ENCODE assay signal across 10 mouse cellular contexts in the genomic region with DNA sequence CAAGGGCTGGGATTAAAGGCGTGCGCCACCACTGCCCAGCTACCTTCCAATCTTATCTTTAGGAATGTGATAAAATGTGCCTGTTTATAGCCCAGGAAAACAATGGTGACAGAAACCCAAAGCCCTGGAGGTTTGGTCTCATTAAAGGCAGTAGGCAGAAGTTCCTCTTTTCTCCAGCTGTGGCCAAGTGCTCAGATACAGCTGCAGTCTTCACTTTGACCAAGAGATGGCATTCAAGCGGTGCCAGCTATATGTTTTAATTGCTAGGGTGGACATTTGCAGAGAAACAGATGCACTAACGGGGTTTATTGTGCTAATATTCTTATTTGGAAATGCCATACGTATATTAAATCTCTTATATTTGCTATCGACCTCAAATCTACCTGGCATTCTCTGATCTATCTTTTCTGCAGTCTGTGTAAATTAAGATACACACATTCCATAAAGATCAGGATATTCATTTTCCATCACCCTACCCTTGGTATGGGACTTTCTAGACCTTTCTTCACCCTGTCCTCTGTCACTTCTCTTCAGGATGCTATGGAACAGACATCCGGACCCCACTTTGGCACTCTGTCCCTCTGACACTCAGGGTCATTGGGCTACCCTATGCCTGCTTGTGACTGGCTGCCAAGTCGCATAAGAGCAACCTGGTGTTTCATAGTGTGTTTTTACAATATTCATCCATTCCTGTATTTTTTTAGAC. TPM values are rescaled to one million over a fixed set of nuclear protein-coding genes. Genes with fewer than 3 reads are reported as not detected.
A peak's percentile ranks its signal among the peaks of the same experiment; 100 is the strongest.
DNase-seq lines count a peak whose midpoint lies in the region; ATAC-seq lines count a peak whose summit lies in the region.
"Had no signal": no experiment of that assay in that cellular context is flagged by ENCODE, and none has a peak within 500 bp of the region (broad histone marks: within the 10 kb centered on the region; RNA-seq: fewer than 3 reads in every experiment).

No protein-coding gene starts in this region.

- intact Hi-C loops in heart, postnatal 14 days (cut with DNase I), result no loop called here

- ATAC-seq in erythroid progenitor cell, adult 5-6 weeks (replicated peaks; ENCODE audit: low FRiP score, poor library complexity, severe bottlenecking), result peak; percentile 91

- DNase-seq in kidney, postnatal 10 days, result peak; percentile 6
- DNase-seq in kidney, adult 8-10 months, result no peak
- DNase-seq in NIH3T3 (ENCODE audit: low read depth), result peak; percentile 29
- DNase-seq in retina, embryonic 14.5 days (ENCODE audit: low spot score), result peak; percentile 37
- no peak for DNase-seq in cerebellum, adult 11 months
- DNase-seq in heart, postnatal 14 days, result no peak
- DNase-seq in cerebellum, postnatal 14 days, result no peak

RNA-seq across cellular contexts. Expression of a gene that starts 11.6 kb away (rescaled TPM):
- 23.4 and 65.0 TPM in 2 replicates for total RNA-seq in erythroid progenitor cell, adult 5-6 weeks (2015; ENCODE audit: low replicate concordance)
- total RNA-seq in erythroid progenitor cell, adult 5-6 weeks (2017; ENCODE audit: low replicate concordance), result 35.6 and 40.6 TPM in 2 replicates
- 1 to 10 TPM in 1 of 2 experiments, under 1 TPM in 1; 0.71 to 1.7 TPM for total RNA-seq in heart, postnatal 14 days (2021)
- total RNA-seq: gastrocnemius, adult 8-10 months had no signal

RNA-seq across cellular contexts. Expression of a gene that starts 42.1 kb away (rescaled TPM):
- total RNA-seq in erythroid progenitor cell, adult 5-6 weeks (2015; ENCODE audit: low replicate concordance), result 3.4 TPM in 1 of 2 replicates, not detected in the other
- 1.8 TPM in 1 of 2 replicates, not detected in the other for total RNA-seq in erythroid progenitor cell, adult 5-6 weeks (2017; ENCODE audit: low replicate concordance)
- total RNA-seq in heart, postnatal 14 days (2021), result not detected
- total RNA-seq: gastrocnemius, adult 8-10 months; layer of hippocampus, postnatal 14 days had no signal

RNA-seq across cellular contexts. Expression of a gene that starts 45.0 kb away (rescaled TPM):
- total RNA-seq in erythroid progenitor cell, adult 5-6 weeks (2015; ENCODE audit: low replicate concordance), result 27.0 and 72.5 TPM in 2 replicates
- total RNA-seq in erythroid progenitor cell, adult 5-6 weeks (2017; ENCODE audit: low replicate concordance), result 53.2 and 63.0 TPM in 2 replicates
- 10 to 100 TPM; 27.2 to 34.4 TPM for total RNA-seq in heart, postnatal 14 days (2021)

RNA-seq across cellular contexts. Expression of a gene that starts 59.2 kb away (rescaled TPM):
- not detected in 2 replicates for total RNA-seq in erythroid progenitor cell, adult 5-6 weeks (2015; ENCODE audit: low replicate concordance)
- total RNA-seq in erythroid progenitor cell, adult 5-6 weeks (2017; ENCODE audit: low replicate concordance), result not detected in 2 replicates
- total RNA-seq in heart, postnatal 14 days (2021), result under 1 TPM in 1 of 2 experiments, not detected in 1; 0.59 TPM

Comparison
In these comparisons a context has a peak if more than half of its experiments do, and no peak if none do; other contexts are left out.
1. DNase-seq: peak in kidney, postnatal 10 days (single experiment), NIH3T3 (single experiment) and retina, embryonic 14.5 days (single experiment); none in kidney, adult 8-10 months (0 of 2), cerebellum, adult 11 months (single experiment), heart, postnatal 14 days (0 of 2) and cerebellum, postnatal 14 days (0 of 2).
2. RNA of a gene that starts 11.6 kb away (total RNA-seq): 23.4 to 65.0 TPM in erythroid progenitor cell, adult 5-6 weeks; 0.71 to 1.7 TPM in heart, postnatal 14 days; every median in the first group is over 4 times any median in the second.